In genomic region chr9:22135644-22136390, GRCm38 (mm10) we compare ENCODE assay signal across 9 mouse cellular contexts. TPM values are rescaled to one million over a fixed set of nuclear protein-coding genes. Genes with fewer than 3 reads are reported as not detected.
A peak's percentile ranks its signal among the peaks of the same experiment; 100 is the strongest.
DNase-seq lines count a peak whose midpoint lies in the region; ATAC-seq and TF ChIP-seq lines count a peak whose summit lies in the region.
"Had no signal": no experiment of that assay in that cellular context is flagged by ENCODE, and none has a peak within 500 bp of the region (broad histone marks: within the 10 kb centered on the region; RNA-seq: fewer than 3 reads in every experiment).

Acp5 (minus strand) TSS chr9:22135711.

- no peak for TF ChIP-seq CTCF in small intestine, adult 2 months (IDR thresholded peaks at IDR 0.05; ENCODE audit: extremely low read depth, insufficient read length, insufficient replicate concordance, low read depth, low read length)

- H3K27ac ChIP-seq in kidney, embryonic 15.5 days = no peak within 1 kb of the TSS
- H3K27ac ChIP-seq in small intestine, adult 2 months (ENCODE audit: insufficient read depth, low read depth, low read length) = no peak within 1 kb of the TSS

- no peak within 1 kb of the TSS for H3K9ac ChIP-seq in kidney, embryonic 15.5 days

- peaks cover 25% of the 10 kb centered on the region for H3K4me1 ChIP-seq in kidney, embryonic 15.5 days
- H3K4me1 ChIP-seq in small intestine, adult 2 months (ENCODE audit: control insufficient read depth, insufficient read depth, insufficient read length, low read length) = peaks cover 27% of the 10 kb centered on the region

- no peak for DNase-seq in kidney, postnatal 14 days
- DNase-seq in adrenal gland, adult 2 months = no peak
- no peak for DNase-seq in lung, postnatal 10 days
- DNase-seq in left cerebral cortex, adult 8-10 months (ENCODE audit: low spot score in 2 of 2) = no peak
- no peak for DNase-seq in cerebellum, adult 18-20 months
- DNase-seq: kidney, postnatal 4 days had no signal

- H3K9me3 ChIP-seq in kidney, embryonic 15.5 days (replicated peaks) = no peaks in the 10 kb centered on the region

- no peaks in the 10 kb centered on the region for H3K36me3 ChIP-seq in kidney, embryonic 15.5 days
- no peaks in the 10 kb centered on the region for H3K36me3 ChIP-seq in small intestine, adult 2 months (ENCODE audit: control insufficient read depth, insufficient read depth, low read length)

- 79% methylated on average over 7 of the region's 7 CpGs for WGBS in kidney, embryonic 15.5 days
- WGBS in small intestine, adult 2 months = 45% methylated on average over 7 of the region's 7 CpGs

- peak; percentile 46; the same call in 1 of the 2 replicates for ATAC-seq in kidney, embryonic 15.5 days (replicated peaks; ENCODE audit: low FRiP score)
- ATAC-seq in inflammation-experienced regulatory T-cells, adult 6 months = peak; percentile 84

- no peak for TF ChIP-seq POLR2A in small intestine, adult 2 months (IDR thresholded peaks at IDR 0.05; ENCODE audit: low read depth, low read length)

- H3K4me2 ChIP-seq in kidney, embryonic 15.5 days = no peak within 1 kb of the TSS

- H3K4me3 ChIP-seq in kidney, embryonic 15.5 days (replicated peaks) = no peak within 1 kb of the TSS
- no peak within 1 kb of the TSS for H3K4me3 ChIP-seq in small intestine, adult 2 months (ENCODE audit: low read depth, low read length)

- H3K27me3 ChIP-seq in kidney, embryonic 15.5 days = peaks cover 23% of the 10 kb centered on the region
- no peaks in the 10 kb centered on the region for H3K27me3 ChIP-seq in small intestine, adult 2 months (ENCODE audit: control insufficient read depth, insufficient read depth, low read length)

RNA-seq across cellular contexts. Expression of gene Acp5, which starts in this region (rescaled TPM):
- 7.3 and 23.2 TPM in 2 replicates for polyA plus RNA-seq in kidney, embryonic 15.5 days (2015; fragmentation: Nextera tagmentation; extraction: Ambion mirVana)
- total RNA-seq in adrenal gland, adult 2 months (2021) = 10 to 100 TPM; 65.9 to 86.3 TPM
- 93.2 and 189 TPM in 2 replicates for polyA plus RNA-seq in adrenal gland, adult 2 months (2012; rRNA removed)
- polyA plus RNA-seq in inflammation-experienced regulatory T-cells, adult 6 months (2017; shearing (Covaris generic)) = 100 to 1,000 TPM; 155 to 257 (median 245) TPM
- 128 and 203 TPM in 2 replicates for polyA plus RNA-seq in small intestine, adult 2 months (2012; rRNA removed)
- total RNA-seq in left cerebral cortex, adult 8-10 months (2022) = under 1 TPM in 3 of 4 experiments, not detected in 1; 0.32 to 0.42 (median 0.37) TPM

Comparison
In these comparisons a context has a peak if more than half of its experiments do, and no peak if none do; other contexts are left out.
1. RNA of gene Acp5 (total RNA-seq): 65.9 to 86.3 TPM in adrenal gland, adult 2 months; 0.32 to 0.42 TPM in left cerebral cortex, adult 8-10 months; every median in the first group is over 10 times any median in the second.